Mouse (Mus musculus): ENCODE data around the gene Agrp.
A peak's percentile ranks its signal among the peaks of the same experiment; 100 is the strongest.

GRCm38 (mm10) chr8:105636018-105636962, 903 bp downstream of the Agrp start, which contains the start of gene Ctcf:
- peak; percentile 51; the same call in 1 of the 2 replicates for TF ChIP-seq POLR2A (IDR thresholded peaks at IDR 0.05; ENCODE audit: borderline replicate concordance, extremely low read depth, low read depth, low read length)
- TF ChIP-seq CTCF (IDR thresholded peaks at IDR 0.05; ENCODE audit: insufficient read depth, low read length) = no peak

All from lung, adult 2 months (tissue).